Mouse (Mus musculus) kidney, adult 2 months (tissue): ENCODE data around the gene Acvr1b.

Source experiments
- CTCF ChIP-seq: fragments of 200-500 bp; conservative IDR thresholded peaks from 2 replicates; pipeline ENCODE4 v1.5.1; 2011; ENCODE audit warnings: low read depth, mild to moderate bottlenecking, control low read depth, low read length, moderate library complexity, mixed read lengths; ENCODE audit not compliant: insufficient read depth, insufficient read length
- POLR2A ChIP-seq: fragments of 200-500 bp; IDR thresholded peaks from one replicate; pipeline ENCODE4 v1.6.1; 2011; ENCODE audit warnings: low read depth, low read length, control low read depth

GRCm38 (mm10) chr15:101197497-101198179 is 23.8 kb downstream of the Acvr1b start:
- no peak for TF ChIP-seq CTCF
- no peak for TF ChIP-seq POLR2A
